Mouse (Mus musculus) CH12.LX (cell line): Measurements from ENCODE around the gene Pitpnm2.

Experiments
- CTCF ChIP-seq, 2 experiments: IDR thresholded peaks in 1 of 2; conservative IDR thresholded peaks in 1 of 2; 2 replicates each; pipeline ENCODE4 v1.5.1; 2011 to 2012; ENCODE audit warnings: low read depth in 2 of 2, low read length in 2 of 2, improper control_type of control experiment in 1 of 2, inconsistent platforms in 1 of 2, mild to moderate bottlenecking in 1 of 2, moderate library complexity in 1 of 2
- EP300 ChIP-seq: IDR thresholded peaks from 2 replicates; pipeline ENCODE4 v1.6.1; 2011; ENCODE audit warnings: low read length, improper control_type of control experiment
- IRF4 ChIP-seq: IDR thresholded peaks from 2 replicates; pipeline ENCODE4 v1.6.1; 2014; ENCODE audit warnings: low read depth, mild to moderate bottlenecking, inconsistent platforms, low read length, improper control_type of control experiment
- JUN ChIP-seq: IDR thresholded peaks from 2 replicates; pipeline ENCODE4 v1.6.1; 2011; ENCODE audit warnings: low read depth, mild to moderate bottlenecking, low read length, improper control_type of control experiment, moderate library complexity; ENCODE audit not compliant: insufficient read depth
- MAX ChIP-seq: IDR thresholded peaks from 2 replicates; pipeline ENCODE4 v1.6.1; 2011; ENCODE audit warnings: low read length, improper control_type of control experiment
- POLR2A ChIP-seq: IDR thresholded peaks from 2 replicates; pipeline ENCODE4 v1.6.1; 2011; ENCODE audit warnings: low read depth, mild to moderate bottlenecking, improper control_type of control experiment, low read length

DNA sequence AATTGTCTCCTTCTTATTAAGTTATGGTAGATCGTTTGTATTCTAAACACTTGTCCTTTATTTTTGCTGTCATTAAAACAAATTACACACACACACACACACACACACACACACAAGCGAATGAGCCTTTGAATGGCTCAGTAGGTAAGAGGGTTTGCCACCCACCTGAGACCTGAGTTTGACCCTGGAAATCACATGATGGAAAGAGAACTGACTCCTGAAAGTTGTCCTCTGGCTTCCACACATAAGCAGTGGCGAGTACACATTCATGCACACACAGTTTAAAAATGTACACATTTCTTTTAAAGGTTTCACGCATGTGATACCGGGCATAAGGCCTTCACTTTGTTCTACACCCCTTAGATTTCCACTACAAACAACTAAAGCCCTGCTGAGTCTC lies 20.7 kb upstream of the Pitpnm2 start:
- TF ChIP-seq JUN, result no peak
- TF ChIP-seq CTCF (conservative IDR thresholded peaks at IDR 0.05 in 1 of 2, IDR thresholded peaks at IDR 0.05 in 1 of 2; ENCODE audit: low read depth in 2 of 2, low read length in 2 of 2), result no peak
- TF ChIP-seq MAX, result no peak
- TF ChIP-seq POLR2A, result no peak
- no peak for TF ChIP-seq EP300
- no peak for TF ChIP-seq IRF4
